Mouse (Mus musculus): Measurements from ENCODE around the gene Fkbp2.

The Fkbp2 gene

DNA sequence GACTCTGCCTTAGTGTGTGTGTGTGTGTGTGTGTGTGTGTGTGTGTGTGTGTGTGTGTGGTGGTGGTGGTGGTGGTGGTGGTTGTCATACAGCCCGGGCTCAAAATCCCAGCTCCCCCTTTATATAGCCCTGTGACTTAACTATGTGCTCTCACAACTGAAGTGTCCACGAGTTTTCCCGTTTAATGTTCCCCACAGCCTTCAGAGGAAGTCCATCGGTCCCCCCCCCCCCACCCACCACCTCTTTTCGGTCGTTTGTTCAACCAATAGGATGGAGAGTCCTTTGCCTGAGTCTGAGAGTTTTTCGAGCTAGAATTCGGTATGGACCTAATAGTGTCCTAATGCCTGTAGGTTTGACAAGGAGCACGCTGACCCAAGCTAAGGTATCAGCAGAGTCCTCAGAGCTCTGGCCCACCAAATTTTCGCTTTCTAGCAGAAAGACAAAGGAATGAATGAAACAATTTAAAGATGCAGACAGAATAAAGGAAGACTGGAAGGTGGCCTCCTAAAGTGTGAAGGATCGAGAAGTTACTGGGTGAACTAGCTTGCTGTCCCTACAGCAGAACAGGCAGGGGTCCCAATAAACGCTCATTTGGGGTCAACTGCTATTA lies 6.6 kb downstream of the Fkbp2 start:
- ATAC-seq (ENCODE audit: insufficient number of reproducible peaks, low FRiP score, low TSS enrichment), result no peak

DNA sequence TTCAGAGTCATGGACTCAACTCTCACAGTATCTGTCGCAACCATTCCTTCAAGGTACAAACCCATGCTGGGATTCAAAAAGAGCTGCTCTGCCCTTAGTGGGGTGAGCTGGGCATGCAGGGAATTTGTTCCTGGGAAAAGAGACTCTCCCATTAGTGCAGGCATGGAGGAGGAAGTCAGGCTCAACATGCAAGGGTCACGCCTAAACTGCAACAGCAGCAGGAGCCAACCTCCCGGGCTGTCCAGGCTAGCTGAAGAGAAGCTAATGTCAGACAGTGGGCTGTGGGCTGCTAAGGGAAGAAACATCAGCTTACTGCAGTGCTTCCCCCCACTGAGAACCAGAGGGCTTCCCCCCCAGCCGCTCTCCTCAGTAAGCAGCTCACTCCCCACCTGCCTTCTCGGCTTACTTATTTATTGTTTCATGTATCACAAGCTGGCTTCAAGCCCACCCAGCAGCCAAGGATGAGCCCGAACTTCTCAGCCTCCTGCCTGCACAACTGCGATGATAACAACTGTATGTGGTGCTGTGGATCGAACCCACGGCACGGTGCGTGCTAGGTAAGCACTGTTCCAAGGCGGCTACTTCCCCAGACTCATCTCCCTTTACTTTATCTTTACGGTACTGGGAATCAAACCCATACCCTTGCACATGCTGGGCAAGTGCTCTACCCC lies 7.9 kb downstream of the Fkbp2 start:
- no peak for ATAC-seq (ENCODE audit: insufficient number of reproducible peaks, low FRiP score, low TSS enrichment)

DNA sequence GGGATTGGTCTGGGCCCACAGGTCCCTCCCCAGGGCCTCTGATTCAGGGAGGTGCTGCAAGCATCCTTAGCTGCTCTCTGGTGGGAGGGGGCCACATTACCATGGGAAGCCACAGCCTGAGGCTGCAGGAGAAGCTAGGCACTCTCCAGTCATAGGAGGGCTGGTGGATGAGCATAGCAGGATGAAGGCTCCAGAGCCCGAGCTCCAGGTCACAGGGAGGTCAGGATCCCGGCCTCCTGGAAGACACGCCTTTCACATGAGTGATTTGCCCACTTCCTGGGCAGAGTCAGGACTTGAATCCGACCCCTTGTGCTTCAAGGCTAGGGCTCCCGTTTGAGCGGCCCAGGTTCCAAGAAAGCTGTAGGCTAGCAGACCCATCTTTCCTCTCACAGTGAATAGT lies 8.7 kb downstream of the Fkbp2 start:
- ATAC-seq (ENCODE audit: insufficient number of reproducible peaks, low FRiP score, low TSS enrichment), result no peak

DNA sequence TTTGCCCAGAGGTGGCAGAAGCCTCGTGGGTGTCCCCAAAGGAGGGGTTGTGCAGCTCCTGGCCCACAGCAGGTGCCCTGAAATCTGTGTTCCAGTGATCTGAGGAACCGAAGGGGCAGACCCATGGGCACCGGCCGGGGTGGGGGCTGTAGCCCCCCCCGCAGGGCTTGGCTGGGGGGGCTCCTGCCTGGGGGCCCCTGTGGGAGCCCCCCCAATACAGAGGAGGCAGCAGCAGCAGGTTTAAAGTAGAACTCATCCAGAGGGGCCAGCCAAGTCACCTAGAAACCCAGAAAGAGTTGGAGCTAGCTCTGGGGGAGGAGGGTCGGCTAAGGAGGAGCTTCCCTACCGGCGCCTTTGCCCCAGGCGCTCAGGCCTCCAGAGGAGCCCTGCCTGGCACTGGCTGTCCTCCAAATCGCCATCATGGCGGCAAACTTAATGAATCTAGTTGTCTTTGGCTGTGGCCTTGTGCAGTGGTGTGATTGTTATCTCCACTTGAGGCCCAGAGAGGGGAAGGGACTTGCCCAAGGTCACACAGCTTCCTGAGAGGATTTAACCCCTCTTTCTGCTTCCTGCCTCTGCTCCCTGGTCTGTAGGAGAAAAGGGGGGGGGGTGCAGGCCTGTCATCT lies 9.7 kb downstream of the Fkbp2 start:
- no peak for ATAC-seq (ENCODE audit: insufficient number of reproducible peaks, low FRiP score, low TSS enrichment)

DNA sequence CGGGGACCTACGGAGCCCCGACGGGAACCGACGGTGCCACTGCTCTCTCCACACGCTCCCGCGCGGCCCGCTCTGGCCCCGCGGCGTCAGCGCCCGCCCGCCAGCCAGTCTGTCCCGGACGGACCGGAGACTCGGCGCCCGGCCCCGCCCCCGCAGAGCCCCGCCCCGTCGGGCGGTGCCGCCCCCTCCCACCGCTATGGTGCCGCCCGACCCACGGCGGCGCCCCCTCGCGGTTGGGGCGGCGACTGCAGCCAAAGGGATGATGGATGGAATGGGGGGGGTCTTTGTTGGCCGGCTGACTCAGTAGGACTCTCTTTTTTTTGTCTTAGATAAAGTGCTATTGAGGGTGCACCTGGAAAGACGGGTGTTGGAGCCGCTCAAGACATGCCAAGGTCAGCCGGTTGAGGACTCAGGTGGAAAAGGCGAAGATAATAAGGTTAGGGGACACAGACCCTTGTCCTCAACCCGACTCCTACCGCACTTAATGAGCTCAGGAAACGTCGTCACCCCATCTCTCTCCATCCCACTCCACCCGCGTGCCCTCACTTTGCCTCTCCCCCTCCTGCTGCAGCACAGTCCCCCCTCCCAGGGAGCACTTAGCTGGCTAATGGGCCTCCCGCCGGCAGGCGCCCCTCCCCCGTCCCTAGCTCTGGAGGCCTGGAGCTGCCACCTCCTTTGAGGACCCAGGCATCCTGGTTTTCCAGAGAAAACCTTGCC lies 10.5 kb downstream of the Fkbp2 start:
- ATAC-seq (ENCODE audit: insufficient number of reproducible peaks, low FRiP score, low TSS enrichment), result no peak

DNA sequence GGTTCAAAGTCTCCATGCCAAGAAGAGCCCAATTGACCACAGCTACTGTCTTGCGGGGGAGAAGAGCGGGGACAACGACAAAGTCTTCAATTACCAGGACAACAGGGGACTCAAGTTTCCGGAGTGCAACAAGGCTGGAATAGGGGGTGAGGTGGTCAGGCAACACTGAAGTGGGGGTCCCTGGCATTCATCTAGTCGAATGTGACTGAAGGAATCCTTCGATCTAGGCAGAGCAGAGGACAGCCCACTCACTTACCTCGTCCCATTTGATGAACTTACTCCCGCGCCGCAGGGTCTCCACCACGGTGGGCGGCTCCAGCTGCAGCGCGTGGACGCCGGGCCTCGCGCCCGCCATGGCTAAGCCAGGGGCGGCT lies 11.0 kb downstream of the Fkbp2 start:
- ATAC-seq (ENCODE audit: insufficient number of reproducible peaks, low FRiP score, low TSS enrichment), result no peak

DNA sequence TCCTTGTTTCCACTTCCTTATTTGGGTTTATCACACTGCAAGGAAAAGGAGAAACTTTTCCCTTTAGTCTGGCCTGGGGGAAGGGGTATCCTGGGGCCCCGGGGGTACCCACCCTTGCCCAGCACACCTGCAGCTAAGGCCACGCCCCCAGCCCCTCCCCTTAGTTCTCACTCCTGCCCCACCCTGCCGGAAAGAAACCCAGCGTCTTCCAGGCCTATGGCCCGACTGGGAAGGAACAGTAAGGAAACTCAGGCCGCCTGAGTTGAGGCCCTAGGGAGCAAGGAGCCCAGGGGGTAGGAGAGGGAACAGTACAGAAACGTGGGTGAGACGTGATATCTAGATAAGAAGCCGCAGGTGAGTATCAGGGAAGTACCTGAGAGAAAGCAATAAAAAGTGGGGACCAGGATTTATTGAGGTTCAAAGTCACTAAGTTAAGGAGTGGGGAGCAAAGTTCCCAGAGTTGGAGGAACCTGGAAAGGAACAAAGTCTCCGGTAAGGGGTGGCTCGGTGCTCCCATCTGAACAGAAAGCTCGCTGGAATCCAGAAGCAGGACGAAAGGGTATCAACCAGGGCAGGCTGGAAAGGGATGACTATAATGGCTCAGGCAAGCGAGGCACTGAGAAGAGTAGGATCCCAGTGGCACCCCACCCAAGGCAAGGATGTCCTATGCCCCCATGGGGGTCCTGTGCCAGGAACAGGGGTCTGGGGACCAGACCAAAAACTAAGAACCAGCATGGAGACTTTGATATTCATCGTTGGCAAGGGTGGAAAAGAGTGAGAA lies 11.6 kb downstream of the Fkbp2 start:
- ATAC-seq (ENCODE audit: insufficient number of reproducible peaks, low FRiP score, low TSS enrichment), result no peak

DNA sequence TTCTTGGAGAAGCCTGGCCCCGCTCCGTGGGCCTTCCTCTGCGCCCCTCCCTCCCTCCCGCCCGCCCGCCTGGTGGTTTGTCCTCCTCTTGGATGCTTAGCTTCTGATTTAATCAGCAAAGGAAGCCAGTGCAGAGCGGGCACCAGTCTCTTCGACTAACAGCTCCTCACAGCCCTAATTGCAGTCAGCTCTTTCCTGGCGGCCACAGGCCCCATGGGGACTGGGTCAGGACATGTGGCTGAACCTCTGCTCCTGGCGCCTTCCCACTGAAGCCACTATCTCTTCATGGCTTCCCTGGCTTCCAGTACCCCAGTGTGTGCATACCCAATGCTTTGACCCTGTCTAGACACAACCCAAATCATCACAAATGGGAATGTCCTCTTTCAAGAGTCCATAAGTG lies 23.8 kb downstream of the Fkbp2 start:
- ATAC-seq (ENCODE audit: insufficient number of reproducible peaks, low FRiP score, low TSS enrichment), result no peak

DNA sequence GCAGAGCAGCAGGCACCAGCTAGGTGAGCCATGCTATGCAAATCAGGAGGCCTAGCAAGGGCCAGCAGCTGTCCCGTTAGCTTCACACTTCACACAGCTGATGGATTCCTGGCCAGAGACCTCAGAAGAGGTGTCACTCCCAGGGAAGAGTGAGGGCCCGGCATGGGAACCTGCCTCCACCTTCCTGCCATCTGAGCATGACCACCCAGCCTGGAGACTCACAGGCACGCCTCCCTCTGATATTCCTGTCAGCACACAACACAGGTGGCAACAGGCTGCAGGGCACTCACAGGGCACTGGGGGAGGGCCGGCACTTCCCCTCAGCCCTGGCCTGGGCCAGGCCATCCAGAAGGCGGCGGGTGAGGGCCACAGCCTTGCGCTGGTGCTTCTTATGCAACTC lies 24.9 kb downstream of the Fkbp2 start:
- ATAC-seq (ENCODE audit: insufficient number of reproducible peaks, low FRiP score, low TSS enrichment), result no peak

DNA sequence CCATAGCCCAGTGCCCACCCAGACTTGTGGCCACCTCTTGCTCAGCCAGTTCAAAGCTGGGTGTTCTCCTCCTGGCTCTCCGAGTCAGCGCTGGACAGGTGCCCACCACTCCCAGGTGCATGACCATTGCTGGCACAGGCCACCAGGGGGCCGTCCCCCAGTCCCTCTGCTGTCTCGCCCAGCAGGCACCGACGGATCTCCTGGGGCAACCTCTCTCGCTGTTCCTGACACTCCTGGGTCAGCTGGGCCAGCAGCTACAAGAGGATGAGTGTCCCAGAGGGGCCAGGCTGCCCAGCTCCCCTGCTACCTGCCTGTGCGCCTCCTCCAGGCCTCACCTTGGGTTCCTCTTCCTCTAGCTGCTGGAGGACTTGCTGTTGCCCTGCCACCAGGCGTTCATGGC lies 26.3 kb downstream of the Fkbp2 start:
- ATAC-seq (ENCODE audit: insufficient number of reproducible peaks, low FRiP score, low TSS enrichment), result no peak

DNA sequence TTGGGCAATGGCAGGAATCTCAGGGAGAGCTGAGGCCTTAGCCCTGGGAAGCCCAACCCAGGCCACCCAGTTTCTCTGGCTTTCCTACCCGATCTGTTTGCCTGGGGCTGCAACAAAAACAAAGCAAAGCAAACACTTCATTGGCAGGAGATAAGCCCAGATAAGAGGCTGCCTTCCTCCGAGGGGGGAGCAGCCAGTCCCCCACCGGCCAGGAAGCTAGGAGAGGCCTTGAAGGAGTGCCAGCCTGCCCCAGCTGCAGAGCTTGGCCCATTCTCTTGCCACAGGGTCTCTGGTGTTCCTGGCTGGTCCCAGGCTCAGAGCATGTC lies 27.6 kb downstream of the Fkbp2 start:
- no peak for ATAC-seq (ENCODE audit: insufficient number of reproducible peaks, low FRiP score, low TSS enrichment)

DNA sequence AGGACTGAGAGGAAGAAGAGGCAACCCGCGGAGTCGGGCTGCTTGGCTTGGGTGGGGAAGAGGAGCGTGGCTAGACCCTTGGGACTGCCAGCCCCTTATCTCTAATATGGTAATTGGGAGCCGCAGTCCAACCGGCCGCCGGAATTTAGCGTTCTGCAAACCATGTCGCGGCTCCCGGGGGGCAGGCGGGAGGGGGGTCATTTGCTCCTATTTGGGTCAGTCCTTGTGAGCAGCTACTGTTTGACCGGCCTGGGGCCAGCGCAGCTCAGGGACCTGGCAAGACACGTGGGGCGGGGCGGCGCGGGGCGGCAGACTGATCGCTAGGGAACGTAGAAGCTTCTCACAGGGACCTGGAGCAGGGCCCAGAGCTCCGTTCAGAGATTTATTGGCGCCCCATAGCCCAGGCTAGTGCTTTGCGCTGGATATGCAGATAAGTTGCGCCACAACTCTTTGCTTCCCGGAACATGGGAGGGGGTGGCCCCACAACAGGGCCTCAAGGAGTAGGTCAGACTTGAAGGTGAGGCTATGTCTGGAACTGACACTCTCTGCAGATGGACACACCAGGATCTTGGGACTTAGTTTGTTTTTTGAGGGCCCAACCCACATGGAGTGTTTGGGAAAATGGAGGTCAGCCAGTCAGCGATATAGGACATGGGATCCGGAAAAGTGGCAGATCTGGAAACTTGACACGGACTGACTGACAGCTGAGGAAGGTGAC lies 28.1 kb downstream of the Fkbp2 start:
- 0 out of 2 replicates have a peak, but pooled peaks have one; percentile 19 for ATAC-seq (ENCODE audit: insufficient number of reproducible peaks, low FRiP score, low TSS enrichment)

DNA sequence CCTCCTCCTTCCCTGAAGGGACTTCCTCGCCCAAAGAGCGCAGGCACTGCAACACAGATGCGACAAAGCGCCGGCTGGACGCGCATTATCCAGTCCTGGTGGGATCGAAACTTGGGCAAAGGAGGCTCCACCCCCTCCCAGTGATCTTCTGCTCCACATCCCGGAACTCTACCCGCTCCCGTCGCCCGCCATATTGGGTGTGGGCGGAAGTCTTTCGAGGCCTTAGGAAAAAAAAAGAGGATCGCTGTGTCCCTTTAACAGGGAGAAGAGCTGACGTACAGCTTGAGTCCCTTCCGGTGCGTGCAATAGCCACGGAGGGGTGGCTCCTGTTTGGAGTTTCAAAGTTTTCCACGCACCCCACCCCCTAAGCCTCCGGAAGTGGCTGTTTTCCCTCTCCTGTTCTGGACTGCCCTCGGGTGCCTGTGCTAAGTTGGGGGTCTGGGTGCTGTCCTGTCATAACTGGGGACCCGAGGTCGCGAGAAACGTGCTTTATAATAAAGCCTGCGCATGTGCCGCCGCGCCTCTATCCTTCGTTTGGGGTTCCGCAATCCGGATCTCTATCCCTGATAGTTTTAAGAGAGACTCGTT lies 28.8 kb downstream of the Fkbp2 start:
- ATAC-seq (ENCODE audit: insufficient number of reproducible peaks, low FRiP score, low TSS enrichment), result peak; percentile 77

DNA sequence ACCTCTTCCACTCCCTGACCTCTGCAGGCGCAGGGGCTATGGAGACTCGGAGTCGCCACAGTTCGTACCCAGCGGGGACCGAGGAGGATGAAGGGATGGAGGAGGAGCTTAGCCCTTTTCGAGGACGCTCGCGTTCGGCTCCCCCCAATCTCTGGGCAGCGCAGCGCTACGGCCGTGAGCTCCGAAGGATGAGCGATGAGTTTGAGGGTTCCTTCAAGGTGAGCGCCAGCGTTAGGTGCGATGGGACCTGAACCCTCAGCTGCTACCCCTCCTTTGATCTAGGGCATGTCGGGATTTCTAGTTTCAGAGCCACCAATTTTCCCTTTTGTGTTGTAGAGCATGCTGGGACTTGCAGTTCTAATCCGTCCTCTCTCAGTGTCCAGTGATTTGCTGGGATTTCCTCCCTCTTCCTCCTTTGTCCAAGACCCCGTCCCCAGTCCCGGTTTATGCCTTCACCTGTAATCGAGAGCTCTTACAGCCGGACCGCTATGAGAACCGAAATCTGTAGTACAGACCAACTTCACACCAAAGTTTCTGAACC lies 29.6 kb downstream of the Fkbp2 start:
- ATAC-seq (ENCODE audit: insufficient number of reproducible peaks, low FRiP score, low TSS enrichment), result peak; percentile 16; the same call in 1 of the 2 replicates

DNA sequence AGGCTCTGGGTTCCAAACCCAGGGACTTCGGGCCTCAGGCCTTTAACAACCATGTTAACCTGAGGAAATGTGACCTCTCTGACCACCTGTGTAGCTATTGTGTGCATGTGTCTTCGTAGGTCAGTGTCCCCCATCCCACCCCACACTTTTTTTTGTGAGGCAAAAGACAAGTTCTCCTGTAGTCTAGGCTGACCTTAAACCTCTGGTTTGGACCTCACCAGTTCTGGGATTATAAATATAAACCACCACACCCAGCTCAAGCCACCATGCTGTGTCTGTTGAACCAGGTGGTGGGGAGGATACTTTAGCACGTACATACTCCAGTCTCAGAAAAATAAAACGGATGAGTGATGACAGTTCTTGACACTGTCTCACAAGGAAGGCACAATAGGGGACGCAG lies 30.4 kb downstream of the Fkbp2 start:
- ATAC-seq (ENCODE audit: insufficient number of reproducible peaks, low FRiP score, low TSS enrichment), result no peak

DNA sequence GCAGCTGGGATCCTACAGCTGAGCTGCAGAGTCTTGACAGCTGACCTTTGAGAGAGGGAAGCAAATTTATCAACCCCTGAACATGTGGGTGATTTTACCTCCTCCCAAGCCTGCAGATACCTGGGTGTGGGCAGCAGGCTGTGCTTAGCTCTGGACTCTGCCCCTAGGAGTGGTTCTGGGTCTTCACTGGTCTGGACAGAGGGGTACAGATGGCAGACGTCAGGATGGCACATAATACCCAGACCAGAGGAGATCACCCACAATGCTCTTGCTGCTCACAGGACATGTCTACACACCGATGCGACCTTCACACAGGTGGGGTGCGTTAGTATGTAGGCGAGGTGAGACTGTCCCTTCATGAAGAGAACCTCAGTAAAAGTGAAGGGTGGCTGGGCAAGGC lies 30.8 kb downstream of the Fkbp2 start:
- no peak for ATAC-seq (ENCODE audit: insufficient number of reproducible peaks, low FRiP score, low TSS enrichment)

DNA sequence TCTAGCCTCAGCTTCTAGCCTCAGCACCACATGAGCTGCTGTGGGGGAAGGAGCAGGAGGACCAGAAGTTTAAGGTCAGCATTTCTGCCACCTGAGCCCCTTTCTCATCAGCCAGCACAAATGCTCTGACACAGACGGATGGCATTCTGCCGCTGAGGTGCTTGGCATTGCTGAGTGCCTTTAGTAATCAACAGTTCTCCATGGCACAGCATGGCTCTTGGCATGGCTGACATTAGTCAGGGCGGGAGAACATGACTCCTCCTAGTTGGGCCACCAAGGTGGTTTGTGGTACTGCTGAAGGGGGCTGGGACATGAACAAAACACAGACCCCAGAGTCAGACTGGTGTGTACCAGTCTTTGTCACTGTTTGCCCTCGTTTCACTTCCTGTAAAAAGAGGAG lies 32.1 kb downstream of the Fkbp2 start:
- no peak for ATAC-seq (ENCODE audit: insufficient number of reproducible peaks, low FRiP score, low TSS enrichment)

DNA sequence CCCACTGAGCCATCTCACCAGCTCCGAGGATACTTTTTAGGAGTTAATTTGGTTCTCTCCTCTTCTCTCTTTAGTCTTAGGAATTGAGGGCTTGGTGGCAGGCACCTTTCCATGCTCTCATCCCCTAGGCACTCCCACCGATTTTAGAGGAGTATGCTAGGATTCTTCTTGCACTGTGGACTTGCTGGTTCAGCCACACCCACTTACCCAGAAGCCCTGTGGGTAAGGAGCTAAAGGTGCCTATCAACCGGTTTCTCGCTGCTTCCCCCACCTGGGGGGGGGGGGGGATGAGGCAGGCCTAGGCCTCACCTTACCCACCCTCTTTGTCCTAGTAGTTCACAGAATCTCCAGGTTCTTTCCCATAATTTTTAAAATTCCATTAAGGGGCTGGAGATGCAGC lies 32.6 kb downstream of the Fkbp2 start:
- no peak for ATAC-seq (ENCODE audit: insufficient number of reproducible peaks, low FRiP score, low TSS enrichment)

DNA sequence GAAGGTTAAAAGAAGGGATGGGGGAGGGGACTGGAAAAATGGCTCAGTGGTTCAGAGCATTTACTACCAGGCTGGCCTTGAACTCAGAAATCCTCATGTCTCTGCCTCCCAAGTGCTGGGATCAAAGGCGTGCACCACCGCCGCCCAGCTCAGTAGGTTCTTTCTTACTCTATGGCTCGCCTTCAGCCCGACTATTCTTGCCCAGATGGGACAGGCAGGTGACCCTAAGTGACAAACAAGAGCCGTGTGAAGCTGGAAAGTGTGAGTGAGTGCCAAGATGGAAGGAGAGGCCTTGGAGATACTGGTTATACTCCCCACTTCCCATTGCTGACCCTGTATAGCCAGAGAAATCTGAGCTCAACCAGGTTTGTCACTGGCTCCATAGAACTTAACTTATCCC lies 36.6 kb downstream of the Fkbp2 start:
- ATAC-seq (ENCODE audit: insufficient number of reproducible peaks, low FRiP score, low TSS enrichment), result no peak

DNA sequence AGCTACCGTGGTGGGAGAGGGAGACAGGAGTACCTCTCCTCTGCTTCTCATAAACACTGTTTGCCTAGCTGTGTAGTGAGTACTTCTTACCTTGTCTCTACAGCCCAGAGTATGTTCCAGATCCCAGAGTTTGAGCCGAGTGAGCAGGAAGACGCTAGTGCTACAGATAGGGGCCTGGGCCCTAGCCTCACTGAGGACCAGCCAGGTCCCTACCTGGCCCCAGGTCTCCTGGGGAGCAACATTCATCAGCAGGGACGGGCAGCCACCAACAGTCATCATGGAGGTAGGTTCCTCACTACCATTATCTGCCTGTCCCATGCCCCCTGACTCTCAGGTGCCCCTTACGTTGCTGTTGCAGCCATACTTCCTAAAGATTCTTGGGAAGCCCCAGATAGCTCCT lies 37.5 kb downstream of the Fkbp2 start:
- ATAC-seq (ENCODE audit: insufficient number of reproducible peaks, low FRiP score, low TSS enrichment), result no peak
